Mouse (Mus musculus) liver, postnatal 0 days (tissue): ENCODE measurements around the gene Atf7ip. TPM values are rescaled to one million over a fixed set of nuclear protein-coding genes. Genes with fewer than 3 reads are reported as not detected.
A peak's percentile ranks its signal among the peaks of the same experiment; 100 is the strongest.

Experiments
- ATAC-seq: fragments of 200-750 bp; cut with Nextera tagmentation; 2 replicates; pipeline ENCODE4 v1.8.0; 2017; ENCODE audit warnings: mild to moderate bottlenecking, moderate library complexity
- DNase-seq: peaks from one replicate; pipeline ENCODE4 v3.0.0-alpha.2; 2016
- H3K27ac ChIP-seq: fragments of 300-500 bp; sonication (generic); 2 replicates; pipeline ENCODE4 v1.5.1; 2014; ENCODE audit warnings: antibody characterized with exemption, moderate library complexity, mild to moderate bottlenecking, low read depth
- H3K27me3 ChIP-seq: fragments of 300-500 bp; sonication (generic); 2 replicates; pipeline ENCODE4 v1.6.1; 2014; ENCODE audit warnings: low read length, control low read depth, mixed read lengths; ENCODE audit not compliant: insufficient read depth
- H3K36me3 ChIP-seq: fragments of 300-500 bp; sonication (generic); replicated peaks from 2 replicates; pipeline ENCODE4 v1.6.1; 2014; ENCODE audit warnings: mild to moderate bottlenecking, control low read depth, low read length, moderate library complexity, mixed read lengths; ENCODE audit not compliant: insufficient read depth
- H3K4me1 ChIP-seq: fragments of 300-500 bp; sonication (generic); 2 replicates; pipeline ENCODE4 v1.6.1; 2014; ENCODE audit warnings: antibody characterized with exemption, mild to moderate bottlenecking, control low read depth; ENCODE audit not compliant: insufficient read depth
- H3K4me2 ChIP-seq: fragments of 300-500 bp; sonication (generic); 2 replicates; pipeline ENCODE4 v1.6.1; 2014; ENCODE audit warnings: low read depth, mild to moderate bottlenecking, low read length, moderate library complexity, mixed read lengths
- H3K4me3 ChIP-seq: fragments of 300-500 bp; sonication (generic); 2 replicates; pipeline ENCODE4 v1.5.1; 2014; ENCODE audit warnings: low read depth, low read length
- H3K9ac ChIP-seq: fragments of 300-500 bp; sonication (generic); replicated peaks from 2 replicates; pipeline ENCODE4 v1.6.1; 2014; ENCODE audit warnings: mild to moderate bottlenecking, moderate library complexity
- H3K9me3 ChIP-seq: fragments of 300-500 bp; sonication (generic); 2 replicates; pipeline ENCODE4 v1.6.1; 2016; ENCODE audit warnings: mild to moderate bottlenecking, control low read depth, low read length, mixed read lengths
- CTCF ChIP-seq: sonication (generic); IDR thresholded peaks from 2 replicates; pipeline ENCODE4 v1.5.1; 2016; ENCODE audit warnings: antibody characterized with exemption, low read depth
- EP300 ChIP-seq: IDR thresholded peaks from 2 replicates; pipeline ENCODE4 v1.6.1; 2016; ENCODE audit warnings: antibody characterized with exemption, low read depth, mild to moderate bottlenecking
- WGBS: fragments of 180-500 bp; shearing (Covaris S2); extraction: QIAGEN DNeasy Blood & Tissue Kit; methylation state at CpG from one replicate; pipeline ENCODE4 v1.1.7; 2014; ENCODE audit not compliant: insufficient replicate concordance; 5-methylcytosine and 5-hydroxymethylcytosine counted together
- polyA plus RNA-seq: library from polyadenylated mRNA; unstranded; fragments of >200 nt; fragmentation: Nextera tagmentation; extraction: Ambion mirVana; gene quantifications from 2 replicates; pipeline ENCODE4 v1.2.1, GENCODE M21; 2015

Gene Atf7ip
- polyA plus RNA-seq, 1 experiment from 2014 or later, result 6.6 TPM

GRCm38 (mm10) chr6:136535176-136535575, 29.2 kb downstream of the Atf7ip start:
- ATAC-seq (no peak), DNase-seq (no peak)
- Histone ChIP-seq H3K4me2 (no peak overlapping the region), H3K4me3 (no peak overlapping the region), H3K36me3 (peaks cover 19% of the 10 kb centered on the region), H3K9ac (no peak overlapping the region), H3K4me1 (peaks cover 23% of the 10 kb centered on the region), H3K27ac (no peak overlapping the region), H3K9me3 (no peaks in the 10 kb centered on the region), H3K27me3 (no peaks in the 10 kb centered on the region)
- WGBS, result 62% methylated on average over 5 of the region's 5 CpGs
- no peak for TF ChIP-seq EP300
- TF ChIP-seq CTCF, result no peak

- no peak overlapping the region for H3K27ac ChIP-seq
- H3K9me3 ChIP-seq, result no peaks in the 10 kb centered on the region
- no peak overlapping the region for H3K4me2 ChIP-seq
- 62% methylated on average over 5 of the region's 5 CpGs for WGBS
- no peak for ATAC-seq
- peaks cover 17% of the 10 kb centered on the region for H3K4me1 ChIP-seq
- no peak for DNase-seq
- no peaks in the 10 kb centered on the region for H3K27me3 ChIP-seq
- TF ChIP-seq EP300 (no peak), CTCF (no peak)
- peaks cover 24% of the 10 kb centered on the region for H3K36me3 ChIP-seq
- no peak overlapping the region for H3K4me3 ChIP-seq
- H3K9ac ChIP-seq, result no peak overlapping the region
Observed at GRCm38 (mm10) chr6:136536121-136536520, 30.2 kb downstream of the Atf7ip start.

GRCm38 (mm10) chr6:136541350-136541749, 35.4 kb downstream of the Atf7ip start:
- H3K27ac ChIP-seq, result no peak overlapping the region
- H3K27me3 ChIP-seq, result no peaks in the 10 kb centered on the region
- 0 out of 2 replicates have a peak, but pooled peaks cover 2% of the 10 kb centered on the region for H3K4me1 ChIP-seq
- no peak overlapping the region for H3K4me3 ChIP-seq
- WGBS, result 84% methylated on average over 5 of the region's 5 CpGs
- no peak overlapping the region for H3K9ac ChIP-seq
- H3K36me3 ChIP-seq, result peaks cover 21% of the 10 kb centered on the region
- H3K4me2 ChIP-seq, result no peak overlapping the region
- no peak for ATAC-seq
- no peak for DNase-seq
- no peaks in the 10 kb centered on the region for H3K9me3 ChIP-seq
- TF ChIP-seq EP300 (no peak), CTCF (no peak)

GRCm38 (mm10) chr6:136542105-136542504, 36.1 kb downstream of the Atf7ip start:
- Histone ChIP-seq H3K27ac (no peak overlapping the region), H3K4me2 (no peak overlapping the region), H3K36me3 (peaks cover 21% of the 10 kb centered on the region), H3K27me3 (no peaks in the 10 kb centered on the region), H3K4me3 (no peak overlapping the region), H3K9ac (no peak overlapping the region), H3K9me3 (no peaks in the 10 kb centered on the region), H3K4me1 (0 out of 2 replicates have a peak, but pooled peaks cover 2% of the 10 kb centered on the region)
- TF ChIP-seq CTCF (no peak), EP300 (no peak)
- WGBS, result 88% methylated on average over 1 of the region's 1 CpGs
- ATAC-seq (no peak), DNase-seq (no peak)

GRCm38 (mm10) chr6:136543164-136543563, 37.2 kb downstream of the Atf7ip start:
- Histone ChIP-seq H3K4me3 (no peak overlapping the region), H3K27me3 (no peaks in the 10 kb centered on the region), H3K4me2 (peak overlapping the region; percentile 44), H3K9ac (0 out of 2 replicates have a peak overlapping the region, but pooled peaks have one; percentile 45), H3K4me1 (peaks cover 5% of the 10 kb centered on the region; the same call in 1 of the 2 replicates), H3K9me3 (no peaks in the 10 kb centered on the region), H3K27ac (0 out of 2 replicates have a peak overlapping the region, but pooled peaks have one; percentile 17), H3K36me3 (peaks cover 12% of the 10 kb centered on the region)
- 8% methylated on average over 6 of the region's 6 CpGs for WGBS
- ATAC-seq, result peak; percentile 85
- TF ChIP-seq CTCF (no peak), EP300 (no peak)
- DNase-seq, result peak; percentile 44

- Histone ChIP-seq H3K4me3 (no peak overlapping the region), H3K9ac (no peak overlapping the region), H3K9me3 (no peaks in the 10 kb centered on the region), H3K4me1 (peaks cover 15% of the 10 kb centered on the region), H3K36me3 (peaks cover 5% of the 10 kb centered on the region), H3K27me3 (no peaks in the 10 kb centered on the region), H3K27ac (no peak overlapping the region), H3K4me2 (no peak overlapping the region)
- ATAC-seq, result no peak
- TF ChIP-seq EP300, result no peak
- no peak for TF ChIP-seq CTCF
- no peak for DNase-seq
- 90% methylated on average over 11 of the region's 11 CpGs for WGBS
Observed at GRCm38 (mm10) chr6:136545284-136545870, 39.4 kb downstream of the Atf7ip start.
